Mouse (Mus musculus): ENCODE results near the gene Palm. TPM values are rescaled to one million over a fixed set of nuclear protein-coding genes. Genes with fewer than 3 reads are reported as not detected.

Palm gene
- polyA plus RNA-seq, 2 experiments from 2014 or later: 0.55 to 0.95 TPM

GRCm38 (mm10) chr10:79800508-79800907 is 7.1 kb downstream of the Palm start:
- ATAC-seq: no peak

GRCm38 (mm10) chr10:79801837-79802236 is 8.5 kb downstream of the Palm start:
- ATAC-seq: no peak

- no peak for ATAC-seq
Observed at GRCm38 (mm10) chr10:79802331-79802971, 9.1 kb downstream of the Palm start.

GRCm38 (mm10) chr10:79803716-79804323 is 10.4 kb downstream of the Palm start:
- ATAC-seq: no peak

- no peak for ATAC-seq
Observed at GRCm38 (mm10) chr10:79805636-79806035, 12.3 kb downstream of the Palm start.

- no peak for ATAC-seq
Observed at GRCm38 (mm10) chr10:79806331-79806730, 13.0 kb downstream of the Palm start.

- no peak for ATAC-seq
Observed at GRCm38 (mm10) chr10:79806972-79807371, 13.6 kb downstream of the Palm start.

GRCm38 (mm10) chr10:79807826-79808225 is 14.5 kb downstream of the Palm start:
- no peak for ATAC-seq

- ATAC-seq: no peak
Observed at GRCm38 (mm10) chr10:79808728-79809127, 15.4 kb downstream of the Palm start.

GRCm38 (mm10) chr10:79811736-79812637 is 18.6 kb downstream of the Palm start:
- ATAC-seq: no peak

GRCm38 (mm10) chr10:79814271-79814842 is 21.0 kb downstream of the Palm start:
- ATAC-seq: no peak

GRCm38 (mm10) chr10:79815671-79816494 is 22.5 kb downstream of the Palm start:
- ATAC-seq: no peak

- ATAC-seq: no peak
Observed at GRCm38 (mm10) chr10:79817111-79817510, 23.7 kb downstream of the Palm start.

- no peak for ATAC-seq
Observed at GRCm38 (mm10) chr10:79818225-79818624, 24.9 kb downstream of the Palm start.

- no peak for ATAC-seq
Observed at GRCm38 (mm10) chr10:79819606-79820005, 26.2 kb downstream of the Palm start.

- ATAC-seq: no peak
Observed at GRCm38 (mm10) chr10:79820277-79820676, 26.9 kb downstream of the Palm start.

- no peak for ATAC-seq
Observed at GRCm38 (mm10) chr10:79820782-79821181, 27.4 kb downstream of the Palm start, which contains the start of gene Misp. TSS of gene Misp (plus strand) at chr10:79820989.

GRCm38 (mm10) chr10:79821731-79822130 is 28.4 kb downstream of the Palm start:
- ATAC-seq: no peak

- ATAC-seq: no peak
Observed at GRCm38 (mm10) chr10:79822372-79822771, 29.0 kb downstream of the Palm start.

GRCm38 (mm10) chr10:79823011-79823410 is 29.6 kb downstream of the Palm start:
- ATAC-seq: no peak

GRCm38 (mm10) chr10:79824413-79824812 is 31.0 kb downstream of the Palm start:
- ATAC-seq: no peak

- no peak for ATAC-seq
Observed at GRCm38 (mm10) chr10:79831583-79831982, 38.2 kb downstream of the Palm start.

Measured in activated CD4-positive, CD25-positive, alpha-beta regulatory T cell, adult 4 months (primary cell).